Mouse (Mus musculus): Measurements from ENCODE around the gene Slc44a3. TPM values are rescaled to one million over a fixed set of nuclear protein-coding genes. Genes with fewer than 3 reads are reported as not detected.

The Slc44a3 gene
- polyA plus RNA-seq, 1 experiment from 2014 or later: 6.9 TPM

- no peaks in the 10 kb centered on the region for H3K9me3 ChIP-seq (replicated peaks)
- peak overlapping the region; percentile 35 for H3K4me2 ChIP-seq
- no peak overlapping the region for H3K4me3 ChIP-seq (replicated peaks)
- peak; percentile 23 for DNase-seq
- peak overlapping the region; percentile 31 for H3K27ac ChIP-seq
- 12% methylated on average over 13 of the region's 13 CpGs for WGBS (ENCODE audit: insufficient replicate concordance)
- H3K4me1 ChIP-seq (replicated peaks): peaks cover 32% of the 10 kb centered on the region
- no peaks in the 10 kb centered on the region for H3K36me3 ChIP-seq
- peak overlapping the region; percentile 43 for H3K9ac ChIP-seq
- peak; percentile 48 for ATAC-seq (ENCODE audit: low read depth)
- H3K27me3 ChIP-seq: no peaks in the 10 kb centered on the region
Measured at GRCm38 (mm10) chr3:121469185-121469975, 62.8 kb downstream of the Slc44a3 start.

GRCm38 (mm10) chr3:121468136-121468535, 64.1 kb downstream of the Slc44a3 start:
- DNase-seq (no peak), ATAC-seq (ENCODE audit: low read depth) (no peak)
- H3K9me3 ChIP-seq (replicated peaks): no peaks in the 10 kb centered on the region
- WGBS (ENCODE audit: insufficient replicate concordance): 44% methylated on average over 1 of the region's 2 CpGs
- no peak overlapping the region for H3K4me2 ChIP-seq
- H3K27me3 ChIP-seq: no peaks in the 10 kb centered on the region
- H3K36me3 ChIP-seq: no peaks in the 10 kb centered on the region
- peaks cover 26% of the 10 kb centered on the region for H3K4me1 ChIP-seq (replicated peaks)
- H3K4me3 ChIP-seq (replicated peaks): no peak overlapping the region
- H3K27ac ChIP-seq: no peak overlapping the region
- no peak overlapping the region for H3K9ac ChIP-seq

DNA sequence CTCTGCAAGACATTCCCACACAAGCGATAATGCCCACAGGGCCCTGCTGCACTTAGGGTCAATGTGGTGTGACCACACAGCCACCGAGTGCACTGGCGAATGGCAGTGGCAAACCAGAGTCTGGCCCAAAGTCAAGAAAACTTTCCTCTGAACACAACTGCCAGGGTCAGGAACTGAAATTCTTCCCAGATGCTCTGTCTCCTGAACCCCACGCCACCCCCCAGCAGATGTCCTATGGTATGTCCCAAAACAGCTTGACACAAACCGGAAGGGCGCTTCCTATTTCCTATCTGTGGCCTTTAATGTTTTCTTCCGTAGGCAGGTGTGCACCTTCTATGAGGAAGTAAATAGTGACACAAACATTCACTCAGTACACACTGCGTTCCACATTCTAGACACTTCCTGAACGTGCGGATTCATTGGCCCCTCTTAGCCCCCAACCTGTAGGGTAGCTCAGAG, 65.1 kb downstream of the Slc44a3 start:
- 38% methylated on average over 10 of the region's 10 CpGs for WGBS (ENCODE audit: insufficient replicate concordance)
- ATAC-seq (ENCODE audit: low read depth) (no peak), DNase-seq (no peak)
- Histone ChIP-seq H3K36me3 (no peaks in the 10 kb centered on the region), H3K9me3 (replicated peaks) (no peaks in the 10 kb centered on the region), H3K27ac (peak overlapping the region; percentile 34; the same call in 1 of the 2 replicates), H3K4me2 (no peak overlapping the region), H3K4me3 (replicated peaks) (no peak overlapping the region), H3K4me1 (replicated peaks) (peaks cover 26% of the 10 kb centered on the region), H3K9ac (no peak overlapping the region), H3K27me3 (no peaks in the 10 kb centered on the region)

- ATAC-seq (ENCODE audit: low read depth): no peak
- H3K36me3 ChIP-seq: no peaks in the 10 kb centered on the region
- no peaks in the 10 kb centered on the region for H3K27me3 ChIP-seq
- peaks cover 38% of the 10 kb centered on the region for H3K4me1 ChIP-seq (replicated peaks)
- no peak overlapping the region for H3K4me3 ChIP-seq (replicated peaks)
- DNase-seq: no peak
- 78% methylated on average over 10 of the region's 10 CpGs for WGBS (ENCODE audit: insufficient replicate concordance)
- no peak overlapping the region for H3K9ac ChIP-seq
- no peak overlapping the region for H3K27ac ChIP-seq
- no peaks in the 10 kb centered on the region for H3K9me3 ChIP-seq (replicated peaks)
- H3K4me2 ChIP-seq: no peak overlapping the region
Measured at GRCm38 (mm10) chr3:121465795-121466194, 66.4 kb downstream of the Slc44a3 start.

- ATAC-seq (ENCODE audit: low read depth) (no peak), DNase-seq (no peak)
- no peak overlapping the region for H3K9ac ChIP-seq
- peaks cover 48% of the 10 kb centered on the region for H3K4me1 ChIP-seq (replicated peaks)
- WGBS (ENCODE audit: insufficient replicate concordance): 76% methylated on average over 7 of the region's 7 CpGs
- no peaks in the 10 kb centered on the region for H3K36me3 ChIP-seq
- H3K4me3 ChIP-seq (replicated peaks): no peak overlapping the region
- H3K27ac ChIP-seq: no peak overlapping the region
- no peaks in the 10 kb centered on the region for H3K27me3 ChIP-seq
- no peaks in the 10 kb centered on the region for H3K9me3 ChIP-seq (replicated peaks)
- no peak overlapping the region for H3K4me2 ChIP-seq
Measured at GRCm38 (mm10) chr3:121464733-121465305, 67.4 kb downstream of the Slc44a3 start.

DNA sequence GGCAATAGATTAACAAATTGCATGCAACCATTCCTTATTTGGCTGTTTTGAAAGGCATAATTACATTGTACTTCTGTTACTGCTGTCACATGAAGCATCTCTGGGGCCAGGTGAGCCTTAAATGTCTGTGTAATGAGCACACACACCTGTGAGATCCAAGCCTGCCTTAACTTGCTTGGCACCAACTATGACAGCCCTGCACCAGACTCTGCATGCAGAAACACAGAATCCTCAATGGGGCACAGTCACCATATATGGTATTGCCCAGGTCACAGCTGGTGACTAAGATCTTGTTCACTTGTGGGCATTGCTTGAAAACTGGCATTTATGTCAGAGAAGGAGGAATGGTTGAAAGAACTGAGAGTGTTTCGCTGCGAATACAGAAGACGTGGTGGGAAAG, 69.4 kb downstream of the Slc44a3 start:
- no peak overlapping the region for H3K9ac ChIP-seq
- no peaks in the 10 kb centered on the region for H3K27me3 ChIP-seq
- no peaks in the 10 kb centered on the region for H3K9me3 ChIP-seq (replicated peaks)
- H3K4me3 ChIP-seq (replicated peaks): no peak overlapping the region
- H3K4me2 ChIP-seq: no peak overlapping the region
- H3K4me1 ChIP-seq (replicated peaks): peaks cover 53% of the 10 kb centered on the region
- no peak overlapping the region for H3K27ac ChIP-seq
- 90% methylated on average over 3 of the region's 3 CpGs for WGBS (ENCODE audit: insufficient replicate concordance)
- peaks cover 8% of the 10 kb centered on the region; the same call in 1 of the 2 replicates for H3K36me3 ChIP-seq
- ATAC-seq (ENCODE audit: low read depth) (no peak), DNase-seq (no peak)

GRCm38 (mm10) chr3:121461477-121461876, 70.7 kb downstream of the Slc44a3 start:
- no peaks in the 10 kb centered on the region for H3K27me3 ChIP-seq
- no peak overlapping the region for H3K9ac ChIP-seq
- no peak overlapping the region for H3K4me3 ChIP-seq (replicated peaks)
- peaks cover 20% of the 10 kb centered on the region for H3K36me3 ChIP-seq
- peak overlapping the region; percentile 60 for H3K4me2 ChIP-seq
- ATAC-seq (ENCODE audit: low read depth) (no peak), DNase-seq (no peak)
- 76% methylated on average over 13 of the region's 13 CpGs for WGBS (ENCODE audit: insufficient replicate concordance)
- H3K27ac ChIP-seq: peak overlapping the region; percentile 87; the same call in 1 of the 2 replicates
- peaks cover 41% of the 10 kb centered on the region for H3K4me1 ChIP-seq (replicated peaks)
- no peaks in the 10 kb centered on the region for H3K9me3 ChIP-seq (replicated peaks)

DNA sequence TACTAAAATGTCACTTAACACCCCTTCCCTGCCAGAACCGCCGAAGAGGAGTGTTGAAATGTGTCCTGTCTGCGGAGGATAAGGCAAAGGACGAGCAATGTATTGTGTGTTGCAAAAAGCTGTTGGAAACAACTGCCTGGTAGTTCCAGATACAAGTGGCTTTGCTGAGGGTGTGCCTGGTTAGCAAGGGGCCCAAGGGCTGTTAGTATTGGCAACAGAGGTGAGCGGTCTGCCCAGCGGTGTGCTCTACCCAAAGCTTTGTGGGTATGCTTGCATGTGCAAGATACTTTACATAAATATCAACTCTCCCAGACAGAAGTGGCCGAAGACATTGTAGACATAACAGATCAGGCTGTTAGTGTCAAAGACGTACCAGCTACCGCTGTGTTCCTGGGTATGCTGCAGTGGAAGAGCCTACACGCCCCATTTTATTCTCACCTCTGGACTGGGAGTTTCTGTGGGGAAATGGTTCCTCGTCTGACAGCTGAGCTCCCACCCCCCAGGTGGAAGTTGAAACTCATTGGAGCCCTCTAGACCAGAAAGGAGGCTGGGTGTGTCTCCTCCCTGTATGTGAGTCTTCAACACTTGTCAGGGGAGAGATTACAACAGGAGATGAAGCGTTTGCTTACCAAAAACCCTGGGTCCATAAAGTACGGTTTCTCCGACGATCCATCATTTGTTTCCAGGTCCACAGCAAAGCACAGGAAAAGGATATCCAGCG, 71.6 kb downstream of the Slc44a3 start:
- peak overlapping the region; percentile 87 for H3K27ac ChIP-seq
- peak overlapping the region; percentile 60 for H3K4me2 ChIP-seq
- ATAC-seq (ENCODE audit: low read depth) (peak; percentile 96), DNase-seq (peak; percentile 65)
- peak overlapping the region; percentile 52; the same call in 1 of the 2 replicates for H3K9ac ChIP-seq
- peak overlapping the region; percentile 34 for H3K4me3 ChIP-seq (replicated peaks)
- WGBS (ENCODE audit: insufficient replicate concordance): 26% methylated on average over 16 of the region's 16 CpGs
- H3K9me3 ChIP-seq (replicated peaks): no peaks in the 10 kb centered on the region
- peaks cover 41% of the 10 kb centered on the region for H3K4me1 ChIP-seq (replicated peaks)
- H3K27me3 ChIP-seq: no peaks in the 10 kb centered on the region
- peaks cover 29% of the 10 kb centered on the region for H3K36me3 ChIP-seq

DNA sequence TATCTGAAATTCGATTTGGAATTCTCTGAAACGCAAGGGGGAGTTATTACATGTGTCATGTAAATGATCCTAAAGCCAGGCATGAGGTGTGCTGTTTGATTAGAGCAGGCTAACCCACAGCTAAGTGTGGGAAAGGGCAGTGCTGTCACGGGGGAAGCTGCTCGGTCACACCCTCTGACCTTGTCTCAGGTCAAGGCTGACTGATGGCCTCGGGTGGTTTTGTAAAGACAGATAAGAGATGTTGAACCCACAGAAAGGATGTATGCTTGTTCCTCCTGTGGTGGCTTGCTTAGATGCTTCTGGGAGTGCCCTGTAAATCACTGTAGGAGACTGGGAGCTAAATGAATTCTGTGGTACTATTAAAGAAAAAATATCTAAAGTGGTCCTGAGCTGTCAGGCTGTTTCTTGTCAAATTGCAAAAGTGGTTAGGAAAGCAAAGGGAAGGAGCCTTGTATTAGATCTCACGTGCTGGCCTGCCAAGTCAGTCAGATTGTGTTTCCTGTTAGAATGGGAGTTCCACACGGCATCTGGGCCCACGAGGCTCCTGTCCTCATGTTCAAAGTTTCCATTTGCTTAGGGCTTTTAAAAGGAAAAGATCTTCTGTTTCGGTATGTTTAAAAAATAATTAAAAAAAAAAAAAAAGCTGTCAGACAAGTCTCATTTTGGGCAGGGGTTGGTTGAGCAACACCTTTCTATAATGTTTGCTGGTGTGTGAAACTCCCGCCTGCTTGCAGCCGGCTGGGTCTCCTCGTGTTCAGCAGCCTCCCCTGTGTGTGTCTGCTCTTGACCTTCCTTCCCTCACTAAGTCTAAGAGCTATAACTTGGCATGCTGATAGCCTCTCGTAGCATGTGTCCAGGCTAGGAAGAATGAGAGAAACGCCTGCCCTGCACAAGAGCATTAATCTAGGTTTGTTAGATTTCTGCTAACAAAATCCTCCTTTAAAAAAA, 73.4 kb downstream of the Slc44a3 start:
- Histone ChIP-seq H3K36me3 (peaks cover 45% of the 10 kb centered on the region), H3K4me1 (replicated peaks) (peaks cover 41% of the 10 kb centered on the region), H3K9me3 (replicated peaks) (no peaks in the 10 kb centered on the region), H3K4me2 (no peak overlapping the region), H3K9ac (no peak overlapping the region), H3K27ac (0 out of 2 replicates have a peak overlapping the region, but pooled peaks have one; percentile 10), H3K27me3 (no peaks in the 10 kb centered on the region), H3K4me3 (replicated peaks) (no peak overlapping the region)
- ATAC-seq (ENCODE audit: low read depth) (no peak), DNase-seq (no peak)
- 47% methylated on average over 14 of the region's 14 CpGs for WGBS (ENCODE audit: insufficient replicate concordance)

DNA sequence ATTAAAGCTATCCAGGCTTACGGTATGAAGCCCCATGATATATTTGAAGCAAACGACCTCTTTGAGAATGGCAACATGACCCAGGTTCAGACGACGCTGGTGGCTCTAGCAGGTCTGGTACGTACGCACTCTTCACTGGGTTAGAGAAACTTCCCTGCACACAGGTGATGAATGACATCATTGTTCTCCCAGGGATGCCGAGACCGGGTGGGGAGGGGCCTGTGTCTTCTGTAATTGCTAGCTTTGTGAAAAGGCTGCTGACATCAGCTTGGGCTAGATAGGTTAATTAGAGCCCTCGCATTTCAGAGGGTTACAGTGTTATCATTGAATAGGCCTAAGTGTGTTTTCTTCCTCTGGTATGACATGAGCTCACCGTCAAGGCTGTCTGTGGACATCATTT, 80.8 kb downstream of the Slc44a3 start:
- no peak for DNase-seq
- 82% methylated on average over 10 of the region's 10 CpGs for WGBS (ENCODE audit: insufficient replicate concordance)
- no peak for ATAC-seq (ENCODE audit: low read depth)
- no peak overlapping the region for H3K27ac ChIP-seq
- no peaks in the 10 kb centered on the region for H3K9me3 ChIP-seq (replicated peaks)
- H3K9ac ChIP-seq: no peak overlapping the region
- no peak overlapping the region for H3K4me2 ChIP-seq
- H3K4me3 ChIP-seq (replicated peaks): no peak overlapping the region
- no peaks in the 10 kb centered on the region for H3K27me3 ChIP-seq
- H3K4me1 ChIP-seq (replicated peaks): peaks cover 22% of the 10 kb centered on the region
- peaks cover 51% of the 10 kb centered on the region for H3K36me3 ChIP-seq

Data from liver, embryonic 13.5 days (tissue).